Mouse (Mus musculus): ENCODE results near the gene Gp6. TPM values are rescaled to one million over a fixed set of nuclear protein-coding genes. Genes with fewer than 3 reads are reported as not detected.

Gp6 gene
- polyA plus RNA-seq (2015; fragmentation: Nextera tagmentation; extraction: Ambion mirVana) = 0.14 and 0.16 TPM in 2 replicates

DNA sequence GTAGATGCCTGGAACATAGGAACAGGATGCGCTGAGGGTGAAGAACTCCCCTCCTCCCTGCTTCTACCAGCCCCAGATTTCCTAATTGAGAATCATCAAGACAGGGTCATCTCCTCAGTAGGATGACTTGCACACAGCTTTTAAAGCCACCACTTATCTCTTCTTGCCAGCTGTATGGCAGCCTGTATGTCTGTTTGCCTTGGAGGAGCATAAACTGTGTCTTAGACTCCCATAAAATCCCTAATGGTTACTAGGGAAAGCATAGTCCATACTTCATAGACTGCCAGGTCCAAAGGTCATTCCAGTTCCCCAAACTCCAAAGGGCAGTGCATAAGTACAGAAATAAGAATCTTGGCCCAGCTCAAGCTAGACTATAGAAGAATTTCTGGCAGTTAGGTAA lies at the start of gene Gp6:
Gene Gp6, minus strand, starts transcription at position 15 of the 400 bp plus-strand sequence.
- Histone ChIP-seq H3K27ac (ENCODE audit: low read length) (no peak within 1 kb of the TSS), H3K9me3 (replicated peaks; ENCODE audit: control insufficient read depth, low read length) (no peaks in the 10 kb centered on the region), H3K4me3 (ENCODE audit: low read length) (no peak within 1 kb of the TSS), H3K27me3 (ENCODE audit: control insufficient read depth, insufficient read depth, low read length) (no peaks in the 10 kb centered on the region), H3K4me1 (ENCODE audit: control insufficient read depth, insufficient read depth, low read length) (no peaks in the 10 kb centered on the region), H3K4me2 (ENCODE audit: low read depth, low read length) (no peak within 1 kb of the TSS), H3K36me3 (ENCODE audit: control insufficient read depth, insufficient read depth) (no peaks in the 10 kb centered on the region), H3K9ac (ENCODE audit: low read length) (no peak within 1 kb of the TSS)
- WGBS = 77% methylated on average over 1 of the region's 1 CpGs
- ATAC-seq (replicated peaks; ENCODE audit: extremely low read depth, insufficient read depth, low FRiP score) = no peak

DNA sequence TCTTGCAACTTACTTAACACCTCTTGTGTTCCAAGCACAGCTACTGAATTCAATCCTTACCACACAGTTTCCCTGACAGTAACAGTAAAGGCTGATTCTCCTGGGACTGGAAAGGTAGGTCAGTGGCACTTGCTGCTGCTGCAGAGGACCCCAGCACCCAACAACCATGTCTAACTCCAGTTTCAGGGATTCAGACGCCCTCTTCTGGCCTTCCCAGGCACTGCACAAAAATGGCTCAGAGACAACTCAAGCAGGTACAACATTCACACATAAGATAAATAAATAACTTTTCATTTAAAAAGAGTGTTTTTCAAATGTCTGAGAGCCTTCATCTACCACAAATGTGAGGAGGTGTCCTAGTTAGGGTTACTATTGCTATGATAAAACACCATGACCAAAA lies 49.6 kb upstream of the Gp6 start:
- no peak overlapping the region for H3K27ac ChIP-seq (ENCODE audit: low read length)
- no peak for ATAC-seq (replicated peaks; ENCODE audit: extremely low read depth, insufficient read depth, low FRiP score)
- H3K9ac ChIP-seq (ENCODE audit: low read length) = no peak overlapping the region
- H3K4me1 ChIP-seq (ENCODE audit: control insufficient read depth, insufficient read depth, low read length) = peaks cover 4% of the 10 kb centered on the region
- no peak overlapping the region for H3K4me3 ChIP-seq (ENCODE audit: low read length)
- no peaks in the 10 kb centered on the region for H3K27me3 ChIP-seq (ENCODE audit: control insufficient read depth, insufficient read depth, low read length)
- H3K36me3 ChIP-seq (ENCODE audit: control insufficient read depth, insufficient read depth) = peaks cover 19% of the 10 kb centered on the region
- WGBS = 3% methylated on average over 1 of the region's 1 CpGs
- H3K4me2 ChIP-seq (ENCODE audit: low read depth, low read length) = no peak overlapping the region
- H3K9me3 ChIP-seq (replicated peaks; ENCODE audit: control insufficient read depth, low read length) = no peaks in the 10 kb centered on the region

DNA sequence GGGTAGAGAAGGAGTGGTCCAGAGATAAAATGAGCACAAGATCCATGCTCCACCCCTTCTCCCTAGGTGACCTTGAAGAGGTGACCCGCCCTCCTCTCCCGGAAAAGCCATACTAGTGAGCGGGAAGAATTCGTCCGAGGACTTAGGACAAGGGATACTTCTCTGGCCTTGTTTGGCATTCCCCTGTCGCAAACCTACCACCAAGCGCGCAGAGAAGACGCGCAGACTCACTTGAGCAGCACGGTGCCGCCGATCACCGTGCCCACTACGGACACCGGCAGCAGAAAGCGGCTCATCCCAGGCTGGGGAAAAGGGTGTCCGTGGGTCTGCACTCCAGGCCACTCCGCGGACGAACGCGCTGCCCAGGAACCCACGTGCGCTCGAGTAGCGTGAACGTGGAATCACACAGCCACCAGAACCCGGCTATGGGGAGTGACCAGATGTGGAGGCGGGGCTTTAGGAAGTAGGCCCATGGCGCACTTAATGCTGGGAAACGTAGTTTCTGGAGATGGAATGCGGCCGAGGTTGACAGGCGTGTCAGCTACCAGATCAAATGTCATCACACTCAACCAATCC lies 47.8 kb upstream of the Gp6 start, which contains the start of gene Rdh13:
Gene Rdh13, minus strand, starts transcription at position 434 of the 576 bp plus-strand sequence.
- H3K9me3 ChIP-seq (replicated peaks; ENCODE audit: control insufficient read depth, low read length) = no peaks in the 10 kb centered on the region
- peak within 1 kb of the TSS; percentile 87 for H3K9ac ChIP-seq (ENCODE audit: low read length)
- no peaks in the 10 kb centered on the region for H3K27me3 ChIP-seq (ENCODE audit: control insufficient read depth, insufficient read depth, low read length)
- H3K27ac ChIP-seq (ENCODE audit: low read length) = peak within 1 kb of the TSS; percentile 97
- H3K36me3 ChIP-seq (ENCODE audit: control insufficient read depth, insufficient read depth) = peaks cover 31% of the 10 kb centered on the region
- H3K4me1 ChIP-seq (ENCODE audit: control insufficient read depth, insufficient read depth, low read length) = peaks cover 4% of the 10 kb centered on the region
- peak within 1 kb of the TSS; percentile 68 for H3K4me2 ChIP-seq (ENCODE audit: low read depth, low read length)
- peak; percentile 96 for ATAC-seq (replicated peaks; ENCODE audit: extremely low read depth, insufficient read depth, low FRiP score)
- WGBS = under 1% methylated on average over 35 of the region's 35 CpGs
- H3K4me3 ChIP-seq (ENCODE audit: low read length) = peak within 1 kb of the TSS; percentile 85

DNA sequence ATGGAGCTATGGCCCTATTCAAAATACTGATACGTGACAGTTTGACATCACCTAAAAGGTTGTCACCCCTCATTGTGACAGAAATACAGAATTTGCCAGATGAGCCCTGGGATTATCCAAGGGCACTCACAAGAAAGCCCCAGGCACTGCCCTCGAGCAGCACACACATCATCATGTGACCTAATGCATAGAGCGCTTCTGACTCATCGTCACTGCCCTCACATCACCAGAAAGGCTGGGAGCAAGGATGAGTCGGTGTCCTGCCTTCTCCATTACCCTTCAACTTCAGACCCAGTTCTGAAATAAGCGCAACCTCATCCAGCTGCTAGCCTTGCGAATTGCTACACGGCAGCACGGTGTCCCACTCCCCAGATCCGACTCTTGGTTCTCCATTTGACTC lies 43.0 kb upstream of the Gp6 start:
- peaks cover 4% of the 10 kb centered on the region for H3K4me1 ChIP-seq (ENCODE audit: control insufficient read depth, insufficient read depth, low read length)
- H3K4me3 ChIP-seq (ENCODE audit: low read length) = no peak overlapping the region
- H3K27ac ChIP-seq (ENCODE audit: low read length) = no peak overlapping the region
- no peak overlapping the region for H3K4me2 ChIP-seq (ENCODE audit: low read depth, low read length)
- no peaks in the 10 kb centered on the region for H3K27me3 ChIP-seq (ENCODE audit: control insufficient read depth, insufficient read depth, low read length)
- WGBS = 87% methylated on average over 10 of the region's 10 CpGs
- peaks cover 53% of the 10 kb centered on the region for H3K36me3 ChIP-seq (ENCODE audit: control insufficient read depth, insufficient read depth)
- H3K9me3 ChIP-seq (replicated peaks; ENCODE audit: control insufficient read depth, low read length) = no peaks in the 10 kb centered on the region
- H3K9ac ChIP-seq (ENCODE audit: low read length) = no peak overlapping the region
- ATAC-seq (replicated peaks; ENCODE audit: extremely low read depth, insufficient read depth, low FRiP score) = no peak

DNA sequence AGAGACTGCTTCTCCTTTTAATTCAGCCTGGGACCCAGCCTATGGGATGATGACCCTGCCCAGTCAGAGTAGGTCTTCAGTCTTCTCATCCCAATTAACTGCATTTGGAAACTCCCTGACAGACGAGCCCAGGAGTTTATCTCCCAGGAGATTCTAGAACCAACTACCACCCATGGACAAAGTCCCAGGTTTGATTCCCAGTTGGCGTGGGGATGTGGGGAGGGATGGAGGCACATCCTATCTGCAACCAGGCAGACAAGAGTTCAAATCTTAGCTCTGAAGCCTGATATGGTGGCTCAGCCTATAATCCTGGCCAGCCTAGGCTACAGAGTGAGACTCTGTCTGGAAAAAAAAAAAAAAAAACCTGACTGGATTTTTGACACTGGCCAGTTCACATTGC lies 40.2 kb upstream of the Gp6 start:
- no peak overlapping the region for H3K27ac ChIP-seq (ENCODE audit: low read length)
- WGBS = 79% methylated on average over 2 of the region's 2 CpGs
- no peaks in the 10 kb centered on the region for H3K27me3 ChIP-seq (ENCODE audit: control insufficient read depth, insufficient read depth, low read length)
- H3K9me3 ChIP-seq (replicated peaks; ENCODE audit: control insufficient read depth, low read length) = no peaks in the 10 kb centered on the region
- no peak overlapping the region for H3K4me2 ChIP-seq (ENCODE audit: low read depth, low read length)
- ATAC-seq (replicated peaks; ENCODE audit: extremely low read depth, insufficient read depth, low FRiP score) = no peak
- peaks cover 65% of the 10 kb centered on the region for H3K36me3 ChIP-seq (ENCODE audit: control insufficient read depth, insufficient read depth)
- H3K4me1 ChIP-seq (ENCODE audit: control insufficient read depth, insufficient read depth, low read length) = no peaks in the 10 kb centered on the region
- no peak overlapping the region for H3K9ac ChIP-seq (ENCODE audit: low read length)
- no peak overlapping the region for H3K4me3 ChIP-seq (ENCODE audit: low read length)

DNA sequence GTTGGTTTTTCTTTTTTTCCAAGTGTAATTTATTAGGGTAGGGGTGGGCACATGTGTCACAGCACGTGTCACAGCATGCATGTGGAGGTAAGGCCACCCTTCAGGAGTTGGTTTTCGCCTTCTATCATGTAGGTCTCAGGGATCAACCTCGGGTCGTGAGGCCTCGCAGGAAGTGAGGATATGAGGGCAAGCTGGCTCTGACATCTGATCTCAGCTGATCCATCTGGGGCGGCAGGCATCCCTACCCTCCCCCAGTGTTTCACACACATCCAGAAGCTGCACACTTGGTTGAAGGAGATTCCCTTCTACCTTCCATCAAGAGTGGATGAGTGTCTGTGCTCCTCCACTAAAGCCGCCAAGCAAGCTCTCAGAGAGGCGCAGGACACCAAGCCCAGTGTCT lies 34.5 kb upstream of the Gp6 start:
- 82% methylated on average over 8 of the region's 8 CpGs for WGBS
- H3K4me1 ChIP-seq (ENCODE audit: control insufficient read depth, insufficient read depth, low read length) = no peaks in the 10 kb centered on the region
- peaks cover 84% of the 10 kb centered on the region for H3K36me3 ChIP-seq (ENCODE audit: control insufficient read depth, insufficient read depth)
- no peaks in the 10 kb centered on the region for H3K9me3 ChIP-seq (replicated peaks; ENCODE audit: control insufficient read depth, low read length)
- H3K27me3 ChIP-seq (ENCODE audit: control insufficient read depth, insufficient read depth, low read length) = no peaks in the 10 kb centered on the region
- no peak overlapping the region for H3K4me3 ChIP-seq (ENCODE audit: low read length)
- no peak for ATAC-seq (replicated peaks; ENCODE audit: extremely low read depth, insufficient read depth, low FRiP score)
- no peak overlapping the region for H3K4me2 ChIP-seq (ENCODE audit: low read depth, low read length)
- no peak overlapping the region for H3K9ac ChIP-seq (ENCODE audit: low read length)
- H3K27ac ChIP-seq (ENCODE audit: low read length) = no peak overlapping the region

DNA sequence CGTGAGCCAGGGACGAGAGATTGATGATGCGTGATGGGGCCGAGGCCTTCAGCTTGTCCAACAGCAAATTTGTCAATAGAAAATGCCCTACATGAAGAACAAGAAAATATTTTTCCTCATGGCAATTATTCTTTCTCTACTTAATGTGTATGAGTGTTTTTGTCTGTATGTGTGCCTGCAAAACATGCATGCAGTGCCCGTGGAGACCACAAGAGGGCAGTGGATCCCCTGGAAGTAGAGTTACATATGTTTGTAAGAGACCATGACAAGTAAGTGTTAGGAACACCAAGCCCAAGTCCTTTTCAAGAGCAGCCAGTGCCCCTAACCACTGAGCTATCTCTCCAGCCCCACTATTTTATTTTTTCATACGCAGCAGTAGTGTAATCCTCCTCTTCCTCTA lies 34.0 kb upstream of the Gp6 start:
- no peak for ATAC-seq (replicated peaks; ENCODE audit: extremely low read depth, insufficient read depth, low FRiP score)
- H3K36me3 ChIP-seq (ENCODE audit: control insufficient read depth, insufficient read depth) = peaks cover 81% of the 10 kb centered on the region

DNA sequence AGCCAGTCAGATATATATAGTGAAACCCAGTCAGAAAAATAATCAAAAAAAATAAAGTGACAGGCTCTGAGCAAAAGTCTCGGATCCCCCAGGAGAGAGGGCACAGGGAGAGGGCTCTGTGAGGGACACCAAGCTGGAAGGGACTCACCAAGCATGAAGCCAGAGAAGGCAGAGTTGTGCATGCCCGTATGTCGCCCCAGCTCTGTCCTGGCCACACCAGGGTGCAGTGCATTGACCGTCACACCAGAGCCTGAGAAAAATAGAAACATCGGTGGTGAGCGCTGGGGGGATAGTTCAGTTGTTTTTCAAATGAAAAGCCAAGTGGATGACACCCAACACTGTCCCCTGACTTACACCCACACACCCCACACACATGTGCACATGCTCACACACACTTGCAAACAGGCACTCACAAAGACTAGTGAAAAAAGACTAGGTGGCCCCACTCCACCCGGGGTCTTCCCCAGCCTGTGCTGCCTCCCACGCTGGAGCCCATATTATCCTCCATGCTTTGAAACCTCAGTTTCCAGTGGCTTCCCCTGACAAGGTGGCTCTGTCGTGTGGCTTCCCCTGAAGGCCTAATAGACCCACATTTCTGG lies 32.8 kb upstream of the Gp6 start:
- WGBS = 87% methylated on average over 9 of the region's 9 CpGs

More for the DNA sequence above, 34.0 kb upstream of the Gp6 start:
- no peak overlapping the region for H3K4me3 ChIP-seq (ENCODE audit: low read length)
- no peaks in the 10 kb centered on the region for H3K4me1 ChIP-seq (ENCODE audit: control insufficient read depth, insufficient read depth, low read length)
- H3K4me2 ChIP-seq (ENCODE audit: low read depth, low read length) = no peak overlapping the region
- no peak overlapping the region for H3K9ac ChIP-seq (ENCODE audit: low read length)
- no peaks in the 10 kb centered on the region for H3K27me3 ChIP-seq (ENCODE audit: control insufficient read depth, insufficient read depth, low read length)
- 82% methylated on average over 6 of the region's 6 CpGs for WGBS
- H3K27ac ChIP-seq (ENCODE audit: low read length) = no peak overlapping the region
- no peaks in the 10 kb centered on the region for H3K9me3 ChIP-seq (replicated peaks; ENCODE audit: control insufficient read depth, low read length)

DNA sequence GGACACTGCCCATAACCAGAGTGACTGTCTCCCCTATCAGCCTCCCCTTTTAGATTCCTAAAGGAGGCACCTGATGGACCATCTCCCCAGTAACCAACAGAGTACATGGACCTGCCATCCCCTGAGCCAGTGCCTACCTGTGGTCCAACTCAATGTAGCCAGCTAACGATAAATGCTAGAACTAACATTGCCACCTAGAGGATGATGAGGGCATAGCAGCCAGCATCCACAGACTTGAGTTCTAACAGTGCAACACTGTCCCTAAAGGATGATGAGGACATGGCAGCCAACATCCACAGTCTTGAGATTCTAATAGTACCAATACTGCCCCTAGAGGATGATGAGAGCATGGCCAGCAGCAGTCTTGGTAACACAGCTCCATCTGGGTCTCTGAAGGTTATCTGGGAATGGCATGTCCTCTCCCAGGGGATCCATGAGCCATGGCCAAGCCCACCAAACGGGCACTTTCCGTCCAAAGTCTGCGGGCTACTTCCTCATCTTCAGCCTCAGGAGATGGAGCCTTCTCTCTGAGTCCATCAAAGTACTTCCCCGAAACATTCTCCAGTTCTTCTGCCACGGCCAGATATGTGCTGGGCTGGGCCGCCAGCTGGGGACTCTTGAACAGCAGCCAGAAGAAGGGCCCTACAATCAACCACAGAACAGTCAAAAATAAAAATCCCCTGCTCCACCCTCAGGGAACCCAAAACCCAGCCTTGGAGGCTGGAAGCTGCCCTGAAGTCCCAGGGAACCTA lies 29.8 kb upstream of the Gp6 start:
- Histone ChIP-seq H3K27ac (ENCODE audit: low read length) (no peak overlapping the region), H3K4me3 (ENCODE audit: low read length) (no peak overlapping the region), H3K9me3 (replicated peaks; ENCODE audit: control insufficient read depth, low read length) (no peaks in the 10 kb centered on the region), H3K4me1 (ENCODE audit: control insufficient read depth, insufficient read depth, low read length) (no peaks in the 10 kb centered on the region), H3K36me3 (ENCODE audit: control insufficient read depth, insufficient read depth) (peaks cover 72% of the 10 kb centered on the region), H3K9ac (ENCODE audit: low read length) (no peak overlapping the region), H3K27me3 (ENCODE audit: control insufficient read depth, insufficient read depth, low read length) (no peaks in the 10 kb centered on the region), H3K4me2 (ENCODE audit: low read depth, low read length) (no peak overlapping the region)
- 49% methylated on average over 7 of the region's 7 CpGs for WGBS
- peak; percentile 85 for ATAC-seq (replicated peaks; ENCODE audit: extremely low read depth, insufficient read depth, low FRiP score)

More for the DNA sequence above, 32.8 kb upstream of the Gp6 start:
- H3K9me3 ChIP-seq (replicated peaks; ENCODE audit: control insufficient read depth, low read length) = no peaks in the 10 kb centered on the region
- no peak for ATAC-seq (replicated peaks; ENCODE audit: extremely low read depth, insufficient read depth, low FRiP score)
- no peak overlapping the region for H3K4me3 ChIP-seq (ENCODE audit: low read length)
- peaks cover 80% of the 10 kb centered on the region for H3K36me3 ChIP-seq (ENCODE audit: control insufficient read depth, insufficient read depth)
- no peaks in the 10 kb centered on the region for H3K4me1 ChIP-seq (ENCODE audit: control insufficient read depth, insufficient read depth, low read length)
- H3K4me2 ChIP-seq (ENCODE audit: low read depth, low read length) = no peak overlapping the region
- no peak overlapping the region for H3K9ac ChIP-seq (ENCODE audit: low read length)
- no peaks in the 10 kb centered on the region for H3K27me3 ChIP-seq (ENCODE audit: control insufficient read depth, insufficient read depth, low read length)
- no peak overlapping the region for H3K27ac ChIP-seq (ENCODE audit: low read length)

Measured in heart, embryonic 16.5 days (tissue).